Mouse (Mus musculus) spleen, adult 2 months (tissue): ENCODE results near the gene Dlk1.

Experiments used
- CTCF ChIP-seq: fragments of 200-500 bp; IDR thresholded peaks from 2 replicates; pipeline ENCODE4 v1.5.1; 2011; ENCODE audit warnings: mild to moderate bottlenecking, inconsistent platforms; ENCODE audit not compliant: insufficient read depth, insufficient read length, insufficient replicate concordance; ENCODE audit errors: extremely low read depth
- POLR2A ChIP-seq: fragments of 200-500 bp; IDR thresholded peaks from 2 replicates; pipeline ENCODE4 v1.6.1; 2011; ENCODE audit warnings: low read depth, low read length, inconsistent platforms

- no peak for TF ChIP-seq CTCF
- TF ChIP-seq POLR2A = no peak
Observed at GRCm38 (mm10) chr12:109495016-109495644, 42.5 kb downstream of the Dlk1 start.
